Mouse (Mus musculus) cortical plate, adult 2 months (tissue): Measurements from ENCODE around the gene Mfsd8. TPM values are rescaled to one million over a fixed set of nuclear protein-coding genes. Genes with fewer than 3 reads are reported as not detected.
"Not testable (repeated sequence)": the region's sequence is repeated elsewhere in the genome, so short reads cannot be mapped to it uniquely, and the experiment has no call there.

Experiments
- H3K27ac ChIP-seq: fragments of 200-500 bp; 2 replicates; pipeline ENCODE4 v1.5.1; 2012; ENCODE audit warnings: low read length, control low read depth, inconsistent platforms; ENCODE audit not compliant: insufficient read depth
- H3K4me1 ChIP-seq: fragments of 200-500 bp; 2 replicates; pipeline ENCODE4 v1.6.1; 2011; ENCODE audit warnings: low read length; ENCODE audit not compliant: control insufficient read depth, insufficient read depth
- H3K4me3 ChIP-seq: fragments of 200-500 bp; 2 replicates; pipeline ENCODE4 v1.5.1; 2011; ENCODE audit warnings: mild to moderate bottlenecking, low read length, control low read depth; ENCODE audit not compliant: insufficient read depth
- CTCF ChIP-seq: fragments of 200-500 bp; IDR thresholded peaks from 2 replicates; pipeline ENCODE4 v1.5.1; 2011; ENCODE audit warnings: mild to moderate bottlenecking, control low read depth, low read length; ENCODE audit not compliant: insufficient read depth; ENCODE audit errors: extremely low read depth
- POLR2A ChIP-seq: fragments of 200-500 bp; IDR thresholded peaks from 2 replicates; pipeline ENCODE4 v1.6.1; 2011; ENCODE audit warnings: mild to moderate bottlenecking, low read length, control low read depth; ENCODE audit not compliant: insufficient read depth; ENCODE audit errors: extremely low read depth
- polyA plus RNA-seq: library from polyadenylated mRNA; depleted of rRNA; stranded (reverse); fragments of >200 nt; gene quantifications from 2 replicates; pipeline ENCODE4 v1.2.3, GENCODE M21; 2012; rRNA removed

The Mfsd8 gene
- 10.1 and 12.4 TPM in 2 replicates for polyA plus RNA-seq

DNA sequence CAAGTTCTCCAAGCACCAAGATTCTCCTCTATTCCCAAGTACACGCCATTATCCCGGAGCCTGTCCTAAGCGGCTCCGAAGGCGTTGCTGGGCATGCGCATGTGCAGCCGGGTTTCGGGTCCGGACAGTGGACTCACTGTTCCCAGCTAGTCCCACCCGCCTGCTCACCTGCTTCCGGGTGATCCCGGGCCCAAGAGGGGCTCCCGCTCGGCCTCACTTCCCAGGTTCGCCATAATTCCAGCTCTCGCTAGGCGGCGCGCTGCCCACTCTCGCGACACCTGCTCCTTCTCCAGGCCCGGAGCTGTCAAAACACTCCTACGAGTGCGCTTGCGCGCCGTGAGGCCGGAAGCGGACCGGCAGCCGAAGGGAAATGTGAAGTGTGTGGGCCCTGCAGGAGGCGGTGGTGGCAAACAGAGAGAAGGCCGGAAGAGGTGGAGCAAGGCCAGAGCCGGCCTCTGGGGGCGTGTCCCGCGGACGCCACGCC is at the start of gene Mfsd8:
TSS of gene Mfsd8 (minus strand) at position 414 of the 484 bp plus-strand sequence.
- H3K4me3 ChIP-seq = peak within 1 kb of the TSS; percentile 68
- TF ChIP-seq POLR2A = 0 out of 2 replicates have a peak, but pooled peaks have one; percentile 27
- TF ChIP-seq CTCF = peak; percentile 24; the same call in 1 of the 2 replicates
- H3K4me1 ChIP-seq = not testable (repeated sequence)
- H3K27ac ChIP-seq = peak within 1 kb of the TSS; percentile 43

DNA sequence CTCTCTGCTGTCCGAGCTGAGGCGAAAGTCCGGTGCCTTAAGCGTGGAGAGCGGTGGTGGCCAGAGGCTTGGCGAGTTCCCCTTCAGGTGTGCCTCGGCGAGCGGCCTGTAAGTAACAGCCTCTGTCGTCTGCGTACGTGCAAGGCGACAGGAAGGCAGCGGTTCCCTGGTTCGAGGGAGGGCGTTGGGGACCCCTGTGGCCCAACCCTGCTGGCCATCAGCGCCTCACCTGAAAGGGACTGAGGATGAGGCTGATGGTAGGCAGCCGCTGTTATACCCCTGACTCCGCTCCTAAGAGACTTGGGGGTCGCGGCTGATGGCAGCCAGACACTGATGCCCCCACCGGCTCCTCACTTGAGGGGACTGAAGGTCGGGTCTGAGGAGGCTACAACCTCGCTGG is 47.6 kb upstream of the Mfsd8 start:
- H3K4me1 ChIP-seq = not testable (repeated sequence)
- Histone ChIP-seq H3K27ac (peak overlapping the region; percentile 78; the same call in 1 of the 2 replicates), H3K4me3 (peak overlapping the region; percentile 54)

DNA sequence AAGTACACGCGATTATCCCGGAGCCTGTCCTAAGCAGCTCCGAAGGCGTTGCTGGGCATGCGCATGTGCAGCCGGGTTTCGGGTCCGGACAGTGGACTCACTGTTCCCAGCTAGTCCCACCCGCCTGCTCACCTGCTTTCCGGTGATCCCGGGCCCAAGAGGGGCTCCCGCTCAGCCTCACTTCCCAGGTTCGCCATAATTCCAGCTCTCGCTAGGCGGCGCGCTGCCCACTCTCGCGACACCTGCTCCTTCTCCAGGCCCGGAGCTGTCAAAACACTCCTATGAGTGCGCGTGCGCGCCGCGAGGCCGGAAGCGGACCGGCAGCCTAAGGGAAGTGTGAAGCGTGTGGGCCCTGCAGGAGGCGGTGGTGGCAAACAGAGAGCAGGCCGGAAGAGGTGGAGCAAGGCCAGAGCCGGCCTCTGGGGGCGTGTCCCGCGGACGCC is 47.2 kb upstream of the Mfsd8 start:
- H3K27ac ChIP-seq, H3K4me1 ChIP-seq: not testable (repeated sequence)
- peak overlapping the region; percentile 54 for H3K4me3 ChIP-seq
- peak; percentile 38 for TF ChIP-seq CTCF

DNA sequence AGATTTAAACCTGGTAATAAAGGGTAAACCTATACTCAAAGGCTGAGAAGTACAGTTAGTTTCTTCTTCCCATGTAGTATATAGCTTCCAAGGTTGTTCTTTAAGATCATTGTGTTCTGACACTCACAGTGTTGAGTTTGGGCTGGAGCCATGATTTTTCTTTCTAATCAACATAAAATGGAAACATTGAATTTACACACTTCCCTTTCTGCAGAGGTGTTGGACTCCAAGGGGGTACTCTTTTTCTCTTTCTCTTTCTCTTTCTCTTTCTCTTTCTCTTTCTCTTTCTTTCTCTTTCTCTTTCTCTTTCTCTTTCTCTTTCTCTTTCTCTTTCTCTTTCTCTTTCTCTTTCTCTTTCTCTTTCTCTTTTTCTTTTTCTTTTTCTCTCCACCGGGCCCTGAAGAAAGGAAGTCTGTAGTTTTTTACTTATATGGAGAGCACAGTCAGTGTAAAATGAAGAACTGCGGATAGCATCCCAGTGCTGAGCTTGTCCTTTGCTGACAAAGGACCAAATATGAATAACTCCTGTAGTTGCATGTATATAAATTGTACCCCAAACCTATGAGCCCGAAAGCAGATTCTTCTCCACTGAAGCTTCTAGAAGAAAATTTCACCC is 6.5 kb upstream of the Mfsd8 start:
- H3K27ac ChIP-seq, H3K4me3 ChIP-seq, H3K4me1 ChIP-seq: not testable (repeated sequence)

DNA sequence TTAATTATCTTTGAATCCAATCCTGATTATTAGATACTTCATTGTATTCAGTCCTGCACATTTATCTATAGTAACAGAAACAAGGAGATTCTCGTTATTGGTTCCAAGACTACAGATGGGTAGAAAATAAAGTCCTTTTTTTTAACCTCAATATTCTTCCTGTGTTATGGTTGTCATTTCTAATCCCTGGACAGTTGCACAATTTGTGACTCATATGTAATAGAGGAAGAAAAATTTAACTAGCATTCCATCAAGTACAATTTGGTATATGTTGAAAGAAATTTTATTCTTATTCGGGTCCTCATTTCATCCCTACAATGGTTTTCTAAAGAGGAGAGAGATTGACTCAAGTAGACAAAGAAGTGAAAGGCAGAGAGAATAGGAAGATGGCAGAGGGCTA is 1.2 kb upstream of the Mfsd8 start:
- peak overlapping the region; percentile 68; the same call in 1 of the 2 replicates for H3K4me3 ChIP-seq
- H3K27ac ChIP-seq, H3K4me1 ChIP-seq: not testable (repeated sequence)

DNA sequence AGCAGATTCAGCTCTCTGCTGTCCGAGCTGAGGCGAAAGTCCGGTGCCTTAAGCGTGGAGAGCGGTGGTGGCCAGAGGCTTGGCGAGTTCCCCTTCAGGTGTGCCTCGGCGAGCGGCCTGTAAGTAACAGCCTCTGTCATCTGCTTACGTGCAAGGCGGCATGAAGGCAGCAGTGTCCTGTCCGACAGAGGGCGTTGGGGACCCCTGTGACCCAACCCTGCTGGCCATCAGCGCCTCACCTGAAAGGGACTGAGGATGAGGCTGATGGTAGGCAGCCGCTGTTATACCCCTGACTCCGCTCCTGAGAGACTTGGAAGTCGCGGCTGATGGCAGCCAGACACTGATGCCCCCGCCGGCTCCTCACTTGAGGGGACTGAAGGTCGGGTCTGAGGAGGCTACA is 332 bp upstream of the Mfsd8 start:
- Histone ChIP-seq H3K27ac (peak overlapping the region; percentile 20; the same call in 1 of the 2 replicates), H3K4me3 (peak overlapping the region; percentile 68)
- not testable (repeated sequence) for H3K4me1 ChIP-seq
- TF ChIP-seq CTCF = 0 out of 2 replicates have a peak, but pooled peaks have one; percentile 13

DNA sequence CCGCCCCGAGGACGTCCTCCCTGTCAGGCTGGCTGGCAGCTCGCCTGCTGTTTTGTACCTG is 101 bp upstream of the Mfsd8 start, which contains the start of gene Abhd18:
TSS of gene Abhd18 (plus strand) at position 14 of the 61 bp plus-strand sequence.
- H3K4me3 ChIP-seq = peak within 1 kb of the TSS; percentile 68
- H3K27ac ChIP-seq = peak within 1 kb of the TSS; percentile 43
- not testable (repeated sequence) for H3K4me1 ChIP-seq

DNA sequence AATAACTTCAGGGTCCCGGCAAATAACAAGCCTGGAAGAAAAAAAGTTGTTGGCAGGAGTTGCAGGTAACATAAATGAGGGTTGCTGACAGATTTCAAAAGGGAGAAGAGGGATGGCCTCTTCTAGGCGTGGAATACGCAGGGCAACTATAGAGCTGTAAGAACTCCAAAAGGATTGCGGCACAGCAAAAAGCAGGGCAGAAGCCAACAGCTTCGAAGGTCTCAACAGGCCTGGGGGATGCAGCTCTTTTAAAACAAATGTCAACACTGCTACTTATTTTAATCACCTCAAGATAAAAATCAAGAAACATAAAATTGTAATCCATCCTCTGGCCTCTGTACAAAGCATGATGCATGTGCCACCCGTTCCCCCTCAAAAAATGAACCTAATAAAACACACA is 1.2 kb downstream of the Mfsd8 start:
- H3K4me3 ChIP-seq = peak overlapping the region; percentile 68; the same call in 1 of the 2 replicates
- not testable (repeated sequence) for H3K4me1 ChIP-seq, H3K27ac ChIP-seq

DNA sequence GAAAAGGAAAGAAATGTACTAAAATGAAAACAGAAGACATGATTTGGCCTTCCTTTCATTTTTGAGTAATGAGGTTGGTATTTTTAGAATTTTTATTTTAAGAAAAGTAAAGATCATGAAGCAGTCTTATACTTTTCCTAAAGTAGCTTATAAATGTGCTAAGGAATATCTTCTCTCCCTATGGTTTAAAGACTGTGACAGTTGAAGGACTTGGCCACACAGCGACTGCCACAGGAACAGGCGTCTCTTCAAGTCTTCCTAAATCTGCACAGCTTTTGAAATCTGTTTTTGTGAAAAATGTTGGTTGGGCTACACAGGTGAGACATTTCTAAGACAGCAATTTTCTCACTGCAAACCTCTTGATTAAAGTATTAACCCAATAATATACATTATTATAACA is 33.4 kb downstream of the Mfsd8 start:
- Histone ChIP-seq H3K27ac (no peak overlapping the region), H3K4me1 (peaks cover 1% of the 10 kb centered on the region; the same call in 1 of the 2 replicates), H3K4me3 (no peak overlapping the region)
- TF ChIP-seq POLR2A = no peak

DNA sequence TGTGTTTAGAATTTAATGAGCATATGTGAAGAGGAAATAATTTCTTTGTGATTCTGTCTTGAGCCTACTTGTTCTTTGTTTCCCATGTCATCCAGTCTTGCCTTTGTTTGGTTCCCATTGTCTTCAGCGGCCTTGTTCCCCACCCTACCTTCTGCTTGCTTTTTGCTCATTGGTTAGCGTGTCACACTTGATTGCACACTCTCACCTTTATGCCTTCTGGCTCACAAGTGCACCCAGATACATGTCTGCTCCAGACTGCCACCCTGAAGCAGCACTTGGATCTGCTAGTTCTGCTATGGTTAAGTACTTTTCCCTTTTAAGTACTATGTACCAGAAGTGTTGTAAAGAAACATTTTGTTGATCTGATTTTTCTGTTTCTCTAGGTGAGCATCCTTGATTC is 36.8 kb downstream of the Mfsd8 start:
- Histone ChIP-seq H3K27ac (no peak overlapping the region), H3K4me3 (no peak overlapping the region), H3K4me1 (peaks cover 1% of the 10 kb centered on the region; the same call in 1 of the 2 replicates)
- TF ChIP-seq POLR2A (no peak), CTCF (no peak)

DNA sequence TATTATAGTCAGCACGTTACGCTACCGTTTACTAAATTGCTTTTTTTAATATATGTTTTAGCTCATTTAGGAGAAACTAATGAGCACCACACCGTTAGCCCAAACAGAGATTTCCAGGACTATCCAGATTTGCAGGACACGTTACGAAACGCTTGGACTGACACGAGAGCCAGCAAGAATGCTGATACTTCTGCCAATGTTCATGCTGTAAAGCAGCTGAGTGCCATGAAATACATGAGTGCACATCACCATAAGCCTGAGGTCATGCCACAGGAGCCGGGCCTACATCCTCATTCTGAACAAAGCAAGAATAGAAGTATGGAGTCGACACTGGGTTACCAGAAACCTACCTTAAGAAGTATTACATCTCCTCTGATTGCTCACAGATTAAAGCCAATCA is 38.0 kb downstream of the Mfsd8 start:
- Histone ChIP-seq H3K4me1 (peaks cover 1% of the 10 kb centered on the region; the same call in 1 of the 2 replicates), H3K27ac (no peak overlapping the region), H3K4me3 (no peak overlapping the region)
- no peak for TF ChIP-seq CTCF
- no peak for TF ChIP-seq POLR2A

DNA sequence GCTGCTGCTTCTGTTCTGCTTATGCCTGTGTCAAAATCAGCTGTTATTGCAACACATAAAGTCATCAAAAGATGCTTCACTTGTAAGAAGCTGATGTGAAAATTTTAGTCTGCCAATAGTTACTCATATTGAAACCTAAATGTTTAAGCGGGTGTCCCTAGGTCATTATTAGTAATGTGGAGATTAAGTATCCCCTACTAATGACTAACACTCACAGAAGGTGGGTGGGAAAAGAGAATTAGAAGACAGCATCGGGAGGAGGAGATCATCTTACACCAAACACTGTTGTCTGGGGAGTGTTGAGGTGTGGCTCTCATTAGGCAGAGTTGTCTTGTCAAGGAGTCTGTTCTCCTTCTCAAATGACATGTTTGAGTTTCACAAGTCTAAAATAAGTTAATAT is 39.8 kb downstream of the Mfsd8 start:
- Histone ChIP-seq H3K4me3 (no peak overlapping the region), H3K27ac (no peak overlapping the region), H3K4me1 (no peaks in the 10 kb centered on the region)
- TF ChIP-seq POLR2A (no peak), CTCF (no peak)
